Mouse (Mus musculus) MEL (cell line): Measurements from ENCODE around the gene Mfsd2a. TPM values are rescaled to one million over a fixed set of nuclear protein-coding genes. Genes with fewer than 3 reads are reported as not detected.

Source experiments
- DNase-seq: peaks from one replicate; pipeline ENCODE4 v3.0.0; 2011; ENCODE audit warnings: low read depth, low spot score
- H3K27ac ChIP-seq: 2 replicates; pipeline ENCODE4 v1.5.1; 2012; ENCODE audit warnings: low read depth, mild to moderate bottlenecking, control low read depth, low read length, moderate library complexity; ENCODE audit not compliant: control insufficient read depth
- H3K27me3 ChIP-seq, 2 experiments: fragments of 150-350 bp in 1 of 2; sonication (generic) in 1 of 2; 2 replicates each; pipeline ENCODE4 v1.6.1; 2012; ENCODE audit warnings: low read length in 2 of 2, mild to moderate bottlenecking in 2 of 2, improper control_type of control experiment in 1 of 2, moderate library complexity in 1 of 2; ENCODE audit not compliant: insufficient read depth in 2 of 2, control insufficient read depth in 1 of 2
- H3K36me3 ChIP-seq, 2 experiments: 2 replicates each; pipeline ENCODE4 v1.6.1; 2012 to 2014; ENCODE audit warnings: low read length in 2 of 2, improper control_type of control experiment in 1 of 2, inconsistent platforms in 1 of 2, mild to moderate bottlenecking in 1 of 2; ENCODE audit not compliant: insufficient read depth in 2 of 2, control insufficient read depth in 1 of 2
- H3K4me1 ChIP-seq, 2 experiments: fragments of 150-350 bp in 1 of 2; sonication (generic) in 1 of 2; 2 replicates each; pipeline ENCODE4 v1.6.1; 2012; ENCODE audit warnings: low read length in 2 of 2, improper control_type of control experiment in 1 of 2, mild to moderate bottlenecking in 1 of 2; ENCODE audit not compliant: insufficient read depth in 2 of 2, control insufficient read depth in 1 of 2
- H3K4me3 ChIP-seq, 2 experiments: fragments of 150-350 bp in 1 of 2; sonication (generic) in 1 of 2; 2 replicates each; pipeline ENCODE4 v1.5.1; 2012; ENCODE audit warnings: low read depth in 2 of 2, low read length in 2 of 2, mild to moderate bottlenecking in 2 of 2, moderate library complexity in 2 of 2, control low read depth in 1 of 2, improper control_type of control experiment in 1 of 2; ENCODE audit not compliant: control insufficient read depth in 1 of 2, insufficient read depth in 1 of 2
- H3K79me2 ChIP-seq: 2 replicates; pipeline ENCODE4 v1.6.1; 2012; ENCODE audit warnings: mild to moderate bottlenecking, low read length, moderate library complexity; ENCODE audit not compliant: control insufficient read depth, poor library complexity, insufficient read depth
- H3K9ac ChIP-seq: 2 replicates; pipeline ENCODE4 v1.6.1; 2012; ENCODE audit warnings: low read depth, mild to moderate bottlenecking, control low read depth, low read length, moderate library complexity; ENCODE audit not compliant: control insufficient read depth, poor library complexity, severe bottlenecking
- H3K9me3 ChIP-seq: fragments of 150-350 bp; sonication (generic); replicated peaks from 2 replicates; pipeline ENCODE4 v1.6.1; 2012; ENCODE audit warnings: mild to moderate bottlenecking, low read length, improper control_type of control experiment, moderate library complexity; ENCODE audit not compliant: insufficient read depth
- CHD1 ChIP-seq: IDR thresholded peaks from 2 replicates; pipeline ENCODE4 v1.6.1; 2012; ENCODE audit warnings: low read depth, mild to moderate bottlenecking, inconsistent platforms, low read length, improper control_type of control experiment
- ELF1 ChIP-seq: IDR thresholded peaks from 2 replicates; pipeline ENCODE4 v1.6.1; 2014; ENCODE audit warnings: low read depth, mild to moderate bottlenecking, inconsistent platforms, low read length, improper control_type of control experiment, moderate library complexity
- EP300 ChIP-seq, 2 experiments: IDR thresholded peaks; 2 replicates each; pipeline ENCODE4 v1.6.1; 2011; ENCODE audit warnings: improper control_type of control experiment in 2 of 2, low read length in 2 of 2, low read depth in 1 of 2, mild to moderate bottlenecking in 1 of 2
- ETS1 ChIP-seq: IDR thresholded peaks from 2 replicates; pipeline ENCODE4 v1.6.1; 2012; ENCODE audit warnings: low read depth, mild to moderate bottlenecking, inconsistent platforms, low read length, improper control_type of control experiment, moderate library complexity
- GABPA ChIP-seq: IDR thresholded peaks from 2 replicates; pipeline ENCODE4 v1.6.1; 2012; ENCODE audit warnings: low read depth, mild to moderate bottlenecking, inconsistent platforms, low read length, improper control_type of control experiment, moderate library complexity
- JUND ChIP-seq: IDR thresholded peaks from 2 replicates; pipeline ENCODE4 v1.6.1; 2011; ENCODE audit warnings: low read depth, mild to moderate bottlenecking, improper control_type of control experiment, low read length
- MAFK ChIP-seq: IDR thresholded peaks from 2 replicates; pipeline ENCODE4 v1.6.1; 2011; ENCODE audit warnings: low read depth, mild to moderate bottlenecking, low read length, improper control_type of control experiment, borderline replicate concordance
- MEF2A ChIP-seq: IDR thresholded peaks from 2 replicates; pipeline ENCODE4 v1.6.1; 2014; ENCODE audit warnings: low read depth, mild to moderate bottlenecking, inconsistent platforms, low read length, improper control_type of control experiment; ENCODE audit not compliant: poor library complexity, insufficient replicate concordance, severe bottlenecking; ENCODE audit errors: extremely low read depth
- POLR2A ChIP-seq, 2 experiments: IDR thresholded peaks; 2 replicates each; pipeline ENCODE4 v1.6.1; 2011 to 2012; ENCODE audit warnings: low read length in 2 of 2, mild to moderate bottlenecking in 2 of 2, control low read depth in 1 of 2, improper control_type of control experiment in 1 of 2, low read depth in 1 of 2, moderate library complexity in 1 of 2; ENCODE audit not compliant: control insufficient read depth in 1 of 2, insufficient read depth in 1 of 2, poor library complexity in 1 of 2
- TBP ChIP-seq: IDR thresholded peaks from 2 replicates; pipeline ENCODE4 v1.8.0; 2011; ENCODE audit warnings: low read depth, low read length, improper control_type of control experiment
- UBTF ChIP-seq: IDR thresholded peaks from 2 replicates; pipeline ENCODE4 v1.6.1; 2012; ENCODE audit warnings: low read depth, mild to moderate bottlenecking, inconsistent platforms, low read length, improper control_type of control experiment, moderate library complexity, borderline replicate concordance; ENCODE audit not compliant: insufficient read depth
- ZC3H11A ChIP-seq: IDR thresholded peaks from 2 replicates; pipeline ENCODE4 v1.6.1; 2012; ENCODE audit warnings: low read depth, mild to moderate bottlenecking, inconsistent platforms, low read length, improper control_type of control experiment
- ZKSCAN1 ChIP-seq: IDR thresholded peaks from 2 replicates; pipeline ENCODE4 v1.6.1; 2012; ENCODE audit warnings: low read depth, mild to moderate bottlenecking, inconsistent platforms, low read length, improper control_type of control experiment, moderate library complexity
- ZMIZ1 ChIP-seq: IDR thresholded peaks from 2 replicates; pipeline ENCODE4 v1.6.1; 2012; ENCODE audit warnings: low read depth, mild to moderate bottlenecking, inconsistent platforms, low read length, improper control_type of control experiment, moderate library complexity
- polyA plus RNA-seq, 2 experiments: library from polyadenylated mRNA; stranded (reverse) in 1 of 2; unstranded in 1 of 2; fragments of >175 nt in 1 of 2; fragments of >200 nt in 1 of 2; gene quantifications; 2 replicates each; pipeline versions ENCODE4 v1.2.1 to v1.2.4; 2012; ENCODE audit warnings: low replicate concordance in 2 of 2, low read depth in 1 of 2; ENCODE audit not compliant: insufficient read length in 2 of 2, insufficient read depth in 1 of 2, missing spikeins in 1 of 2
- total RNA-seq: library from RNA; depleted of rRNA; stranded (reverse); fragments of 300-350 nt; gene quantifications from 2 replicates; pipeline ENCODE4 v1.2.3, GENCODE M21; 2012

Gene Mfsd2a
- total and polyA plus RNA-seq, 3 experiments = 8.8 to 14.3 TPM; not detected in 1

GRCm38 (mm10) chr4:122996618-122997381 lies 35.8 kb upstream of the Mfsd2a start:
- H3K36me3 ChIP-seq = peaks cover 0 to 2% of the 10 kb centered on the region in 2 experiments; a peak in 2 of 4 replicates
- TF ChIP-seq GABPA (no peak), ZMIZ1 (no peak), POLR2A (IDR thresholded peaks at IDR 0.05; ENCODE audit: control insufficient read depth in 1 of 2, insufficient read depth in 1 of 2, low read depth in 1 of 2, low read length in 2 of 2, poor library complexity in 1 of 2) (no peak), MAFK (no peak), ZC3H11A (no peak), ZKSCAN1 (no peak), ETS1 (no peak), EP300 (IDR thresholded peaks at IDR 0.05; ENCODE audit: low read depth in 1 of 2, low read length in 2 of 2) (no peak), JUND (no peak), ELF1 (no peak)
- H3K4me1 ChIP-seq = 0 out of 4 replicates have a peak, but pooled peaks cover 0 to 4% of the 10 kb centered on the region in 2 experiments
- no peak for DNase-seq
- H3K9me3 ChIP-seq = no peaks in the 10 kb centered on the region
- H3K4me3 ChIP-seq = no peak overlapping the region
- no peak overlapping the region for H3K9ac ChIP-seq
- H3K27ac ChIP-seq = no peak overlapping the region
- H3K27me3 ChIP-seq = peaks cover 0 to 4% of the 10 kb centered on the region in 2 experiments; a peak in 2 of 4 replicates
- no peaks in the 10 kb centered on the region for H3K79me2 ChIP-seq

GRCm38 (mm10) chr4:122996221-122996617 lies 35.2 kb upstream of the Mfsd2a start:
- DNase-seq = no peak
- Histone ChIP-seq H3K79me2 (no peaks in the 10 kb centered on the region), H3K4me1 (0 out of 4 replicates have a peak, but pooled peaks cover 0 to 4% of the 10 kb centered on the region in 2 experiments), H3K4me3 (no peak overlapping the region), H3K9me3 (no peaks in the 10 kb centered on the region), H3K9ac (no peak overlapping the region), H3K27ac (no peak overlapping the region), H3K36me3 (peaks cover 0 to 2% of the 10 kb centered on the region in 2 experiments; a peak in 2 of 4 replicates)
- TF ChIP-seq CHD1 (no peak), UBTF (no peak), MEF2A (no peak), ZKSCAN1 (no peak), TBP (no peak), MAFK (no peak)
- TF ChIP-seq, all 39 proteins: peak for 0
- peaks cover 0 to 2% of the 10 kb centered on the region in 2 experiments; a peak in 1 of 4 replicates for H3K27me3 ChIP-seq
